Mouse (Mus musculus) lung, adult 2 months (tissue): ENCODE measurements around the gene Porcn.

Source experiments
- CTCF ChIP-seq: fragments of 200-500 bp; IDR thresholded peaks from 2 replicates; pipeline ENCODE4 v1.5.1; 2011; ENCODE audit warnings: mild to moderate bottlenecking, low read length, control low read depth; ENCODE audit not compliant: insufficient read depth
- POLR2A ChIP-seq: fragments of 200-500 bp; IDR thresholded peaks from 2 replicates; pipeline ENCODE4 v1.6.1; 2011; ENCODE audit warnings: low read depth, mild to moderate bottlenecking, control low read depth, low read length, borderline replicate concordance; ENCODE audit errors: extremely low read depth

DNA sequence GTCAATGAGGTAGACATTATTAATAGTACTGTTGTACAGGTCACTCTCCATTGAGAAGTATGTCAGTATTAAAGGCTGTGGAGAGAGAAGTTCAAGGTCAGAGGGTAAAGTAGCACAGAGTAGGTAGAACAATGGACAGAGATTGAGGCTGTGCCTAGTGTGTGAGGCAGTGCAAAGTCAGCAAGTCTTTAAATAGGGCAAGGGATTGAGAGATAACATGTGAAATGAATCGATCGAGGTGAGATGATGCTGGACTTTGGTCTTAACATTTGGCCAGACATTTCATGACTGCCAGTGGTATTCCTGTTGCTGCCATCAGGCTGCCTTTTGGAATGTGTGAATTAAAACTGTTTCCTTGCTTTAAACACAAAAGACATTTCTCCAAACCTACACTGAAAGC is 27.5 kb downstream of the Porcn start:
- no peak for TF ChIP-seq POLR2A
- no peak for TF ChIP-seq CTCF
